Mouse (Mus musculus) forebrain, embryonic 10.5 days (tissue): ENCODE results near the gene Mical3. TPM values are rescaled to one million over a fixed set of nuclear protein-coding genes. Genes with fewer than 3 reads are reported as not detected.
A peak's percentile ranks its signal among the peaks of the same experiment; 100 is the strongest.

Experiments
- DNase-seq: peaks from one replicate; pipeline ENCODE4 v3.0.0-alpha.2; 2017; ENCODE audit warnings: low spot score; ENCODE audit errors: extremely low spot score
- H3K27ac ChIP-seq: fragments of 300-500 bp; sonication (generic); 2 replicates; pipeline ENCODE4 v1.5.1; 2016; ENCODE audit warnings: mild to moderate bottlenecking
- H3K27me3 ChIP-seq: fragments of 300-500 bp; sonication (generic); 2 replicates; pipeline ENCODE4 v1.6.1; 2016; ENCODE audit warnings: mild to moderate bottlenecking; ENCODE audit not compliant: poor library complexity, severe bottlenecking
- H3K36me3 ChIP-seq: fragments of 300-500 bp; sonication (generic); replicated peaks from 2 replicates; pipeline ENCODE4 v1.6.1; 2016; ENCODE audit warnings: mild to moderate bottlenecking, moderate library complexity
- H3K4me1 ChIP-seq: fragments of 300-500 bp; sonication (generic); 2 replicates; pipeline ENCODE4 v1.6.1; 2016
- H3K4me3 ChIP-seq: fragments of 300-500 bp; sonication (generic); 2 replicates; pipeline ENCODE4 v1.5.1; 2016; ENCODE audit warnings: mild to moderate bottlenecking, moderate library complexity
- H3K9me3 ChIP-seq: fragments of 300-500 bp; sonication (generic); 2 replicates; pipeline ENCODE4 v1.6.1; 2016; ENCODE audit warnings: mild to moderate bottlenecking, moderate library complexity
- WGBS: fragments of 180-500 bp; shearing (Covaris S2); methylation state at CpG from one replicate; pipeline ENCODE4 v1.1.7; 2016; 5-methylcytosine and 5-hydroxymethylcytosine counted together
- polyA plus RNA-seq: library from polyadenylated mRNA; unstranded; fragments of >200 nt; fragmentation: Nextera tagmentation; extraction: Ambion mirVana; gene quantifications from 2 replicates; pipeline ENCODE4 v1.2.1, GENCODE M21; 2016

The Mical3 gene
- polyA plus RNA-seq, 1 experiment from 2014 or later: 9.0 TPM

DNA sequence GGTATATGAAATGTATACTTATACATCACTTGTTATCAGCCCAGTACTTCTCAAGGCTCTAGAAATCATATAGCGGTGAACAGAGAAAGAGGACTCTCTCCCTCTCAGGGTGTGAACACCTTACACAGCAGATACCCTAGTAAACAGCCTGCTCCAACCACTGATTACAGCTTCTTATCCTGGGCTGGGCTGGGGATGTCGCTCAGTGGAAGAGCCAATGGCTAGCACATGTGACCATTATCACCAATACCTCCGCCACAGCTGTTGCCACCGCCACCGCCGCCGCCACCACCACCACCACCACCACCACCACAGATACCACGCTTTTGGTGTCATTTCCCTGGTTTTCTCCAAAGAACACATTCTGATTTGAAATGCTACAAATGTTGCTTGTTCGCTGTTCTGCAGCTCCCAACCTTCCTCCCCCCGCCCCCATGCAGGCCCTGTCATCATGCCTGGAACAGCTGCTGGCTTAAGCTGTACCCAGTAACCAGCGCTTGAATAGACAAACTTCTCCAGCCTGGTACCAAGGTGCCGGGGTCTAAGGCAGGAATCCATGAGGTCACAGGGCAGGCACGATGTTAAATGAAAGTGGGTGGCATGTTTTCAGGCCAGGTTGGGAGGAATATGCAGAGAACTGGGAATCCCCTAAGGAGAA lies 78.7 kb downstream of the Mical3 start:
- Histone ChIP-seq H3K4me3 (no peak overlapping the region), H3K27me3 (no peaks in the 10 kb centered on the region), H3K9me3 (no peaks in the 10 kb centered on the region), H3K36me3 (no peaks in the 10 kb centered on the region), H3K4me1 (peaks cover 8% of the 10 kb centered on the region; the same call in 1 of the 2 replicates), H3K27ac (no peak overlapping the region)
- WGBS: 95% methylated on average over 13 of the region's 13 CpGs
- DNase-seq: no peak

DNA sequence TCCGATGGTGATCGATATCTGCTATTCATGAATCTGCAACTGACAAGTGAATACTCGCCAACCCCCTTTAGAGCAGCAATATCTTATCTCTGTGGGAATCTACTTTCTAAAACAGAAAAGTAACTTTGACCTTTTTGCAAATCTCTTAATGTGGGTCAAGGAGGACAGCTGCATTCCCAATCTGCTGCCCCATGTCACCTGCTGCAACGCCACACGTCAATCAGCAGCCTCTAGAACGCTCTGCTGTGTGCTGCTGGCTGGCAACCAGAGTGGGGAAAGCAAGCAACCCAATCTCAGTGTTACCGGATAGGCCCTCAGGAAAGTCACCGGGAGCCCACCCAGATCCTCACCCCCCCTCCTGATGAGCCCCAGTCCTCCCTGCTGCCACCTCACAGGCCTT lies 79.4 kb downstream of the Mical3 start:
- no peaks in the 10 kb centered on the region for H3K9me3 ChIP-seq
- no peaks in the 10 kb centered on the region for H3K27me3 ChIP-seq
- H3K36me3 ChIP-seq: no peaks in the 10 kb centered on the region
- DNase-seq: no peak
- no peak overlapping the region for H3K4me3 ChIP-seq
- peaks cover 8% of the 10 kb centered on the region; the same call in 1 of the 2 replicates for H3K4me1 ChIP-seq
- no peak overlapping the region for H3K27ac ChIP-seq
- WGBS: 90% methylated on average over 8 of the region's 8 CpGs

DNA sequence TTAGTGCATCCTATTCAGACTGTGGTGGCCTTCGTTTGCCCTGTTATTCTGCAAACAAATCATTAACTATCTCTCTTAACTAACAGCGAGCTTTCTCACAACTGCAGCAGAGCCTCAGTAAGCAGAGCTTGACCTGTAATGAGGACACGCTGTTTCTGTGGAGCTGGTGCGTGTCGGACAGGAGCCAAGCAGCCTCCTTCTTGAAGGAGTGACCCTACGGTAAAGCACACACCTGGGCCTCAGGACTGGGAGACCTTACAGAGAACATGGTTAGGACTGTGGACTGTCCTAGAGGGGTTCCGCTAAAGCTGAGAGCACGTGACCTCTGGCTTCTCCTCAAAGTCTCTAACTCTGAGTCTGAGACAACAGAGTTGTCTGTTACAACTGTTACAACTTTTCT lies 82.1 kb downstream of the Mical3 start:
- Histone ChIP-seq H3K36me3 (no peaks in the 10 kb centered on the region), H3K27me3 (no peaks in the 10 kb centered on the region), H3K27ac (no peak overlapping the region), H3K4me3 (no peak overlapping the region), H3K9me3 (no peaks in the 10 kb centered on the region), H3K4me1 (peaks cover 11% of the 10 kb centered on the region)
- 88% methylated on average over 8 of the region's 8 CpGs for WGBS
- no peak for DNase-seq

DNA sequence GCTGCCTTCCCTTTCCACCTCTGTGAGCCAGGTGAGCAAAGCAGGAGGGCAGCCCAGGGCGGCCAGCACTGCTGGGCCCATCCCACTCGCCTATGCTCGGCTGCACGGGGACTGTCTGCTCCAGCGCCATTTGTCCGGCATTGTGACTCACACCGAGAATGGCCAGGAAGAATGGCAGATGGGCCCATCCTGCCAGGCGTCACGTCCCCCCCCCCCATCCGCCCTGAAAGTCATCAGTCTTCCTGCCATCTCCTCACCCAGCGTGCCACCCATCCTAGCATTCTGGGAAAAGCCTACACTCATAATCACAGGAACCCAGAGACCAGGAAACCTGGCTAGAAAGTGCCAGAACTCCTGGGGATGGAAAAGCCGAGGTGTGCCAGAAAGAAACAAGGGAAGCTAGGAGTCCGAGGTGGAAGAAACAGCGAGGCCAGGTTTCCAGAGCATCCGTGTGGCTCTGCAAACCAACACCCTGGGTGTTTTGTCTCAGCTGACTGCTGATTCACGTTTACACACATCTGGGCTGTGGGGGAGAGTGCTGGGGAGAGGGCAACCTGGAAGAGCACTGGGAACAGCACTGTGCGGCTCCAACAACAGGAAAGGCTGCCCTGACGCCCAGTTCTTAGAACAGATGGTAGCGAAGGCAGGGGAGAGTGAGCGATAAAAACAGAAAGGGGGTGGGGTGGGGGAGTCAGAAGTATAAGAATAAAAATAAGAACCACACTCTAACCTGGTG lies 85.3 kb downstream of the Mical3 start:
- Histone ChIP-seq H3K4me3 (no peak overlapping the region), H3K36me3 (peaks cover 19% of the 10 kb centered on the region), H3K27me3 (no peaks in the 10 kb centered on the region), H3K27ac (no peak overlapping the region), H3K4me1 (peaks cover 16% of the 10 kb centered on the region), H3K9me3 (no peaks in the 10 kb centered on the region)
- WGBS: 84% methylated on average over 20 of the region's 20 CpGs
- no peak for DNase-seq

DNA sequence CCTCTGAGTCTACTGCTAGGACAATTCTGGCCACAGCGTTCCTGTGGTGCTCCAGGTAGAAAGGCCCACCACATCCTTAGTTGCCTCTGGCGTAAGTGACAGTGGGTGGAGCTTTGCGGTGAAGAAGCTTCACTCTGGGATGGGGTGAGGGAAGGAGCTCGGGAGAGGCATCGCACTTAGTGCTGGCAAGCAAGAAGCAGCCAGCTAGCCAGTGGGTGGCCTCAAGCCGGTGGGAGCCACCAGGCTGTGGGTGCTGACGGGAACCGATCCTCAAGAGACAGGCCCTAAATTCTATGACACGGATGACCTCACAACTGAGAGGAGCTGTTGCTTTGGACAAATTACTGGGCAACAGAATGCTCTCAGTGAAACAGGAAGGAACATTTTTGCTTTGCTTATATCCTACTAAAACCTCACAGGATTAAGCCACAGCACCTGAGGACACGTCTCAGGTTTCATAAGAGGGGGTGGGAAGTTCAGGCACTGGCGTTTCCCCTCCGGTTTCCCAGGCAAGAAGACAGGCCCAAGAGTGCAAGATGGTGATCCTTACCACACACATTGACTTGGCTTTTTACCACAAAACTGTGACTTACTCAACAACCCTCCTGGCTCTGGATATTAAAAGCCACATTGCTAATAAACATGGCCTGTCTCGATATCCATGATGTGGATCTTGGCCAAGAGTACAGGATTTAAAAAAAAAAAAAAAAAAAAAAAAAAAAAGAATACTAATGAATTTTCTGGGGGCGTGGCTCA lies 87.2 kb downstream of the Mical3 start:
- Histone ChIP-seq H3K27ac (0 out of 2 replicates have a peak overlapping the region, but pooled peaks have one; percentile 9), H3K27me3 (no peaks in the 10 kb centered on the region), H3K4me1 (peaks cover 11% of the 10 kb centered on the region), H3K9me3 (no peaks in the 10 kb centered on the region), H3K4me3 (no peak overlapping the region), H3K36me3 (peaks cover 38% of the 10 kb centered on the region)
- DNase-seq: no peak
- 73% methylated on average over 14 of the region's 14 CpGs for whole genome bisulfite sequencing

DNA sequence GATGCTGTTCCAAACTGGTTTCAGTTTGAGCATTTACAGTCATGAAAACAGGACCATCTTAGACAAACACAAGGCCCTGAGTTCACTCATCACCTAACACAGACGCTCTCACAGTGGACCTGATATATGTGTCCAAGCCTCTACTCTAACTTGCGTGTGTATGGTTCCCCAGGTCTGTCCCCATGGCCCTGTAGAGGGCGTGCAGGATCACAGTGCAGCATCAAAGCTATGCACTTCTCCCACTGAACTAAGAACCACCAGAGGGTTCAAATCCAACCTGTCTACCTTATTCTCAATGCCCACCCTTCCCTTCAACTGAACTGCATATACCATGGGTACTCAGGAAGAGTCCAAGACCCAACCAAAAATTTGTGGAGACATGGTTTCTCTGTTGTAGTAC lies 91.1 kb downstream of the Mical3 start:
- Histone ChIP-seq H3K36me3 (peaks cover 77% of the 10 kb centered on the region), H3K27ac (no peak overlapping the region), H3K9me3 (no peaks in the 10 kb centered on the region), H3K27me3 (no peaks in the 10 kb centered on the region), H3K4me1 (peaks cover 13% of the 10 kb centered on the region; the same call in 1 of the 2 replicates), H3K4me3 (no peak overlapping the region)
- 94% methylated on average over 3 of the region's 3 CpGs for WGBS
- DNase-seq: no peak

DNA sequence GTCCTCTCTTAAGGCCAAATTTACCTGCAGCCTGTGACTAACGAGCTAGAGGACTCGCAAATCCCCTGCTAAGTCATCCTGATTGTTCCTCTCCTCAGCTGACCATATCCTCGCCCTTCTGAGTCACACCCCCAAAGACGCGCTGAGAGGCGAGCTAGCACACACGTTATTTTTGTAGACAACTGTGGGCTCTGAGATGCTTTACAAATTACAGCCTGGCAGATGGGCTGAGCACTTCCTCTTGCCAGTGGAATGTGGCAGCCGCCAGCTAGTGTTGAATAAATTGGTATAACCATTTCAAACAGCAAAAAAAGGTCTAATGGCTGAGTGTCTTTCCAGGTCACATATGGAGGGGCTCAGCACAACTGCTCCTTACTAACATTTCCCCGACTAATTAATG lies 91.5 kb downstream of the Mical3 start:
- H3K9me3 ChIP-seq: no peaks in the 10 kb centered on the region
- peaks cover 81% of the 10 kb centered on the region for H3K36me3 ChIP-seq
- no peaks in the 10 kb centered on the region for H3K27me3 ChIP-seq
- no peak overlapping the region for H3K27ac ChIP-seq
- H3K4me3 ChIP-seq: no peak overlapping the region
- peaks cover 13% of the 10 kb centered on the region; the same call in 1 of the 2 replicates for H3K4me1 ChIP-seq
- no peak for DNase-seq
- 86% methylated on average over 9 of the region's 9 CpGs for WGBS

DNA sequence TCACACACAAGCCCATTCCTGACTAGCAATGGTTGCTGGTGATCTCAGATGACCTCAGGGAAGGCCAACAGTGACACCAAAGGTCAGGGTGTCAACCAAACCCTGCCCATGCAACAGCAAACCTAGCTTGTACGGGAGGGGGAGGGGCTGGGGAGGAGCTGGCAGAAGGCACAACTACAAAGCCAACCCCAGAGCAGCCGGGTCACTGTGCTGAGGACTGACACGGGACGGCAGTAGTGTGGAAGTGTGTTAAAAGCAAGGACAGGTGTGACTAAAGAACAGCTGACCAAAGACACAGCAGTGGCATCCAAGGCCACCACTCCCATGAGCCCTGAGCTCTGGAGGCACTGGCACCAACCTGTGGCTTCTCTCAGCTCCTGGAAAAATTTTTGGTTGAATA lies 93.7 kb downstream of the Mical3 start:
- no peak for DNase-seq
- Histone ChIP-seq H3K27ac (no peak overlapping the region), H3K36me3 (peaks cover 99% of the 10 kb centered on the region), H3K4me1 (peaks cover 7% of the 10 kb centered on the region; the same call in 1 of the 2 replicates), H3K9me3 (no peaks in the 10 kb centered on the region), H3K4me3 (no peak overlapping the region), H3K27me3 (no peaks in the 10 kb centered on the region)
- WGBS: 78% methylated on average over 4 of the region's 4 CpGs

DNA sequence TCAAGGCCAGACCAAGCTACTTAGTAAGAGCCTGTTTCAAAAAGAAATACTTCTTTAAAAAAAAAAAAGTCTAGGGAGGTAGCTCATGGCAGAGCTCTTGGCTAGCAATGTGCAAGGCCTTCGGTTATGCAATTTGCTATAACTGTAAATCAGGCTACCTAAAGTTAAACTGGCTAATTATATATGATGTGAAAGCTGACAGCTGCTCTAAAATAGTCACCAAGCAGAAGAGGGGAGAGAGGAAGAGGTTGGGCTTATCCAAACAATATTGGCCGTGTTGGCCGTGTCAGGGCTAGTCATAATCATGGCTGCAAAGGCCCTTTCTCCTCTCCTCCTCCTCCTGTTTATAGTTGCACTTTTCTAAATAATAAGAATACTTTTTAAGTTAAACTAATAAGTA lies 94.9 kb downstream of the Mical3 start:
- Histone ChIP-seq H3K4me1 (peaks cover 7% of the 10 kb centered on the region; the same call in 1 of the 2 replicates), H3K36me3 (peaks cover 99% of the 10 kb centered on the region), H3K27me3 (no peaks in the 10 kb centered on the region), H3K4me3 (no peak overlapping the region), H3K9me3 (no peaks in the 10 kb centered on the region), H3K27ac (no peak overlapping the region)
- DNase-seq: no peak
- WGBS: 95% methylated on average over 3 of the region's 3 CpGs

DNA sequence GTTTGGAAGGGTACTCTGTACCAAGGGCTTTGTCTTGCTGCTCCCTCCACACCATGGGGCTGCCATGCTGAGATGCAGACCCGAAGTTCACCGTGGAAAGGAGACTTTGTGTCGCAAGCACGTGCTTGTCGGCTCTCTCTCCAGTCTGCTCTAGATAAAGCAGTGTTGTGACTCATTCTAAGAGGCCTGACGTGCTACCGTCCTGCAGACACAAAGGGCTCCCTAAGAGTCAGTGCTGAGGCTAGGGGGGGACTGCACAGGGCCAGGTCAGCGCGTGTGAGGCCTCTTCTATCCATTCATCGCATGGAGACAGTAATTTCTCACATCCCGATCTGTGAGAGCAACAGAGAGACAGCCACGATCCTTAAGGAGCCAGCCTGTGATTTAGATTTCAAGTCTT lies 95.5 kb downstream of the Mical3 start:
- H3K27me3 ChIP-seq: no peaks in the 10 kb centered on the region
- WGBS: 80% methylated on average over 12 of the region's 12 CpGs
- no peaks in the 10 kb centered on the region for H3K9me3 ChIP-seq
- H3K36me3 ChIP-seq: peaks cover 99% of the 10 kb centered on the region
- H3K4me3 ChIP-seq: no peak overlapping the region
- H3K27ac ChIP-seq: peak overlapping the region; percentile 72
- DNase-seq: no peak
- H3K4me1 ChIP-seq: peaks cover 7% of the 10 kb centered on the region; the same call in 1 of the 2 replicates

DNA sequence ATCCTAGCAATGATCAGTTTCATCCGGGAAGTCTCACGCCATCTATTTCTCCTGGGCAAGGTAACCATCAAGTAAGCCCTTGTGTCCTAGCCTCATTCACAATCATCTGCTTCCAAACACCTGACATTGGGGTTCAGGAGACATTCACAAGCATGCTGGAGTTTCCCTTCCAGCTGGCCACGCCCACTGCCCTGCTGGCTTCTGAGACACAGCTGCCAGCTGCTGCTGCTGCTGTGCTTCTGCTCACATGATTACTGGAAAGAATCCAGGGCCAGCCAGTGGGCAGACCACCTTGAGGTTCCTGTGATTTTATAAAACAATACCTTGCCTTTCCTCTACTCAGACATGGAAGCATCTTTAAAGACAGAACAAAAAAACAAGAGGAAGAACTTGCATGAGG lies 97.5 kb downstream of the Mical3 start:
- Histone ChIP-seq H3K4me3 (no peak overlapping the region), H3K36me3 (peaks cover 100% of the 10 kb centered on the region), H3K27ac (no peak overlapping the region), H3K4me1 (peaks cover 7% of the 10 kb centered on the region; the same call in 1 of the 2 replicates), H3K9me3 (no peaks in the 10 kb centered on the region), H3K27me3 (no peaks in the 10 kb centered on the region)
- no peak for DNase-seq
- 95% methylated on average over 3 of the region's 3 CpGs for WGBS

DNA sequence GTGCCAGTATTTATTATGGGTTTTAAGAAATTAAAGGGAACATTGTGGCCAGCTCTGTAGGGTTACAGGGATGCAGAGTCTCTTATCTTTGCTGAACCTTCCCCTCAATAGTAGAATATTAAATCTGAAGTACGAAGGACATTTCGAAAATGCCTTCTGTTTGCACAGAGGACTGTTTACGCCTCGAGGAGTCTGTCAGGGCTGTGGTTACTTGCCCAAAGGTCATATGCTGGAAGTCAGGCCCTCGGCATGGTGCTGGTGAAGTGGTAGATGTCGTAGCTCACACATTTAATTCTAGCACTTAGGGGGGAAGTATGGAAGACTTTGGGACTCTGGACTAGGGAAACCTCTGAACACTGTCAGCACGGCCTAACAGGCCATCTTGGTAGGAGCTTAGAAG lies 99.4 kb downstream of the Mical3 start:
- peaks cover 92% of the 10 kb centered on the region for H3K36me3 ChIP-seq
- H3K9me3 ChIP-seq: no peaks in the 10 kb centered on the region
- H3K27me3 ChIP-seq: no peaks in the 10 kb centered on the region
- no peak for DNase-seq
- WGBS: 92% methylated on average over 7 of the region's 7 CpGs
- no peak overlapping the region for H3K27ac ChIP-seq
- peaks cover 18% of the 10 kb centered on the region for H3K4me1 ChIP-seq
- H3K4me3 ChIP-seq: no peak overlapping the region
